Mouse (Mus musculus): ENCODE measurements around the gene Taf15.

- TF ChIP-seq CTCF (conservative IDR thresholded peaks at IDR 0.05; ENCODE audit: low read length): no peak
- TF ChIP-seq POU5F1 (IDR thresholded peaks at IDR 0.05; ENCODE audit: borderline replicate concordance, low read length): no peak
- TF ChIP-seq NANOG (IDR thresholded peaks at IDR 0.05; ENCODE audit: borderline replicate concordance, low read length): no peak
Measured at GRCm38 (mm10) chr11:83457912-83458601, 14.8 kb upstream of the Taf15 start.

Data from E14TG2a.4 (cell line).